Mouse (Mus musculus) myocyte (in vitro differentiated cells): Measurements from ENCODE around the gene 4930539E08Rik. TPM values are rescaled to one million over a fixed set of nuclear protein-coding genes. Genes with fewer than 3 reads are reported as not detected.

Source experiments
- H3K27me3 ChIP-seq: one replicate; pipeline ENCODE4 v1.6.1; 2011; ENCODE audit not compliant: control insufficient read depth, insufficient read depth, insufficient read length
- H3K36me3 ChIP-seq: one replicate; pipeline ENCODE4 v1.6.1; 2011; ENCODE audit not compliant: control insufficient read depth, insufficient read depth
- H3K4me2 ChIP-seq: one replicate; pipeline ENCODE4 v1.6.1; 2011; ENCODE audit warnings: low read depth, control low read depth
- H3K4me3 ChIP-seq: one replicate; pipeline ENCODE4 v1.5.1; 2011; ENCODE audit warnings: mild to moderate bottlenecking, control low read depth, moderate library complexity
- H3K79me2 ChIP-seq: one replicate; pipeline ENCODE4 v1.6.1; 2011; ENCODE audit not compliant: control insufficient read depth, insufficient read depth
- H3ac ChIP-seq: one replicate; pipeline ENCODE4 v1.6.1; 2011; ENCODE audit not compliant: control insufficient read depth, insufficient read length
- CEBPB ChIP-seq: IDR thresholded peaks from 2 replicates; pipeline ENCODE4 v1.6.1; 2011; ENCODE audit warnings: mild to moderate bottlenecking, moderate library complexity; ENCODE audit not compliant: poor library complexity, insufficient read depth, severe bottlenecking
- E2F4 ChIP-seq: IDR thresholded peaks from one replicate; pipeline ENCODE4 v1.6.1; 2011; ENCODE audit warnings: mild to moderate bottlenecking, control low read depth, moderate library complexity; ENCODE audit not compliant: insufficient read depth
- MAX ChIP-seq: IDR thresholded peaks from one replicate; pipeline ENCODE4 v1.6.1; 2011; ENCODE audit warnings: low read depth, mild to moderate bottlenecking, control low read depth
- MYOD1 ChIP-seq, 3 experiments: IDR thresholded peaks; one replicate each; pipeline ENCODE4 v1.6.1; 2011; ENCODE audit warnings: control low read depth in 2 of 3, low read depth in 2 of 3, mild to moderate bottlenecking in 2 of 3, moderate library complexity in 1 of 3; ENCODE audit not compliant: insufficient read length in 2 of 3, control insufficient read depth in 1 of 3
- MYOG ChIP-seq, 3 experiments: IDR thresholded peaks; one replicate each; pipeline ENCODE4 v1.6.1; 2011; ENCODE audit warnings: control low read depth in 2 of 3, low read depth in 2 of 3, mild to moderate bottlenecking in 2 of 3; ENCODE audit not compliant: insufficient read length in 2 of 3, control insufficient read depth in 1 of 3, insufficient read depth in 1 of 3
- POLR2A ChIP-seq: IDR thresholded peaks from one replicate; pipeline ENCODE4 v1.6.1; 2011; ENCODE audit warnings: low read depth, mild to moderate bottlenecking, control low read depth, moderate library complexity; ENCODE audit not compliant: insufficient read length
- POLR2AphosphoS2 ChIP-seq: IDR thresholded peaks from one replicate; pipeline ENCODE4 v1.6.1; 2011; ENCODE audit warnings: low read depth, control low read depth; ENCODE audit not compliant: insufficient read length
- REST ChIP-seq: IDR thresholded peaks from one replicate; pipeline ENCODE4 v1.6.1; 2011; ENCODE audit warnings: mild to moderate bottlenecking, control low read depth, moderate library complexity; ENCODE audit not compliant: insufficient read depth, insufficient read length
- SRF ChIP-seq: IDR thresholded peaks from one replicate; pipeline ENCODE4 v1.6.1; 2011; ENCODE audit warnings: low read depth; ENCODE audit not compliant: control insufficient read depth, insufficient read length
- TCF12 ChIP-seq: IDR thresholded peaks from one replicate; pipeline ENCODE4 v1.6.1; 2011; ENCODE audit warnings: mild to moderate bottlenecking, control low read depth; ENCODE audit not compliant: poor library complexity, insufficient read depth, severe bottlenecking
- TCF3 ChIP-seq: IDR thresholded peaks from one replicate; pipeline ENCODE4 v1.6.1; 2011; ENCODE audit warnings: low read depth, control low read depth; ENCODE audit not compliant: insufficient read length
- USF1 ChIP-seq: IDR thresholded peaks from one replicate; pipeline ENCODE4 v1.6.1; 2011; ENCODE audit warnings: low read depth, mild to moderate bottlenecking, control low read depth, moderate library complexity
- polyA plus RNA-seq: library from polyadenylated mRNA; unstranded; fragments of >200 nt; fragmentation: generic; extraction: Trizol; gene quantifications from one replicate; pipeline ENCODE4 v1.2.1, GENCODE M21; 2012; ENCODE audit warnings: missing spikeins

4930539E08Rik gene
- polyA plus RNA-seq, 1 experiment, result not detected

DNA sequence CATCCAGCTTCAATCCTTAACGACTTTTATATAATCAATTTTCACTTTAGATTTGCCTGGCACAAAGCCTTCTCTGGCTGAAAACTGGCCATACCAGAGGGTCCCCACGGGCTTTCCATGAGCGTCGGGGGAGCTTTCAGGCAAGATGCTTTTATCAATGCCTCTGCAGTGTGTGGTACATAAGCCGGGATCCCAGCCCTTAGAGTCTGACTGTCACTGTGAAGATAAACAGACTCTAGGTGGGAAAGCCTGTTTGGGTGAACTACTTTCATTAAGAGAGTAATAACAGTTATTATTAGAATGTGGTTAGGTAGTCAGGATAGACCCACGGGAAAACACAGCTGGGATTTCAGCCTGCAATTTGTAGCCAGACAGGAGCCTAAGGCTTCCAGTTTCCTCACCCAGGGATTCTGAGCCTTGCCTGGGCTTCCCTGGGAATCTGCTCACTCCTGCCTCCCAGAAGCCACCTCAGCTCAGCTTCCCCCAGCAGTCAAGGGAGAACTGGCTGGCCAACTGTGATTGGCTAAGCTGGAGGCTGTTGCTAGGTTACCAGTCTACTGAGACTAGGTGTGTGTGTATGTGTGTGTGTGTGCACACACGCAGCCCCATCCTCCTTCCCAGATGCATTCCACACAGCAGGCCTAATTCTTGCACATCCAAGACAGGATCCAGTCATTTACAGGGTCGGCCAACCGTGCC is 45.6 kb downstream of the 4930539E08Rik start:
- Histone ChIP-seq H3ac (no peak overlapping the region), H3K79me2 (no peaks in the 10 kb centered on the region), H3K4me3 (no peak overlapping the region), H3K4me2 (no peak overlapping the region), H3K36me3 (no peaks in the 10 kb centered on the region), H3K27me3 (peaks cover 2% of the 10 kb centered on the region)
- TF ChIP-seq E2F4 (no peak), CEBPB (no peak), TCF12 (no peak), MAX (no peak)

DNA sequence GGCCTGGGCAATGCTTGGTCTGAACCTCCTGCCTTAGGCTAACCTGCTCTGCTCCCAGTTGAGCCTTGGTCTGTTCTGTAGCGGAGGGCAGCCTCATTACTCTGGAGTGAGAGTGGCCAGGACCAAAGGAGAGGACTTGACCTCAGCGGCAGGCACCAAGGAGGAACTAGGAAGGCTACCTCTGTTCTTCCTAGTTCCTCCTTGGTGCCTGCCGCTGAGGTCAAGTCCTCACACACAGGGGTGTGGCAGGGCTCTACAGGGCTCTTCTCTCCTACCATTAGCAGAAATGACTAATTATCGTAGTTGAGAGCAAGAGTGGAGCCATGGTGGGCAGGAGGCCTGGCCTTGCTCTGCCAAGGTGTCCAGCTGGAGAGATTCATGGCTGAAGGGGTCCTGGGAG is 47.7 kb downstream of the 4930539E08Rik start:
- Histone ChIP-seq H3K4me2 (no peak overlapping the region), H3K27me3 (peaks cover 12% of the 10 kb centered on the region), H3ac (no peak overlapping the region), H3K36me3 (no peaks in the 10 kb centered on the region), H3K79me2 (no peaks in the 10 kb centered on the region), H3K4me3 (no peak overlapping the region)
- TF ChIP-seq REST, result no peak
- TF ChIP-seq TCF12, result no peak
- TF ChIP-seq USF1, result no peak
- TF ChIP-seq CEBPB, result no peak
- no peak for TF ChIP-seq MYOD1 (IDR thresholded peaks at IDR 0.05; ENCODE audit: control insufficient read depth in 1 of 3, insufficient read length in 2 of 3, low read depth in 2 of 3)
- no peak for TF ChIP-seq POLR2AphosphoS2
- TF ChIP-seq MYOG (IDR thresholded peaks at IDR 0.05; ENCODE audit: control insufficient read depth in 1 of 3, insufficient read depth in 1 of 3, insufficient read length in 2 of 3, low read depth in 2 of 3), result no peak
- no peak for TF ChIP-seq SRF
- no peak for TF ChIP-seq MAX
- no peak for TF ChIP-seq E2F4

DNA sequence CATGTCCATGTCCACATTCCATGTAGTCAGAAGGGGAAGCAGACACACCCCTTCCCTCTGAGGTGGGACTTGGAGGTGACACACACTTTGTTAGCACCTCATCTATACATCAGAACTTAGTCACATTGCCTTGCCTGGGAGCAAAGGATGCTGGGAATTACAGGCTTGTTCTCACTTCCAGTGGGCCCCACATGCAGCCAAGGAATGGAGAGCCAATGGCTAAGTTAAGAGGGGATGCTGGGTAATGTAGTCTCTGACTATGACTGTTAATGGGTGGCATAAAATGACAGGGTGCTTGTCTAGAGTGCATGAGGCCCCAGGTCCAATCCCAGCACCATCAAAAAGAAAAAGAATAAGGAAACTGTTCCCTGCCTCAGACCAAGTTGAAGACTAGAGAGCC is 48.2 kb downstream of the 4930539E08Rik start:
- H3K4me2 ChIP-seq, result no peak overlapping the region
- no peak for TF ChIP-seq TCF3
- no peak for TF ChIP-seq REST
- no peak for TF ChIP-seq MYOG (IDR thresholded peaks at IDR 0.05; ENCODE audit: control insufficient read depth in 1 of 3, insufficient read depth in 1 of 3, insufficient read length in 2 of 3, low read depth in 2 of 3)
- TF ChIP-seq SRF, result no peak
- no peak for TF ChIP-seq TCF12
- no peak for TF ChIP-seq CEBPB
- no peak for TF ChIP-seq MYOD1 (IDR thresholded peaks at IDR 0.05; ENCODE audit: control insufficient read depth in 1 of 3, insufficient read length in 2 of 3, low read depth in 2 of 3)
- TF ChIP-seq MAX, result no peak
- no peak for TF ChIP-seq POLR2A
- TF ChIP-seq POLR2AphosphoS2, result no peak
- TF ChIP-seq E2F4, result no peak
- TF ChIP-seq USF1, result no peak
- H3K27me3 ChIP-seq, result peaks cover 12% of the 10 kb centered on the region
- H3ac ChIP-seq, result no peak overlapping the region
- H3K4me3 ChIP-seq, result no peak overlapping the region
- H3K79me2 ChIP-seq, result no peaks in the 10 kb centered on the region
- no peaks in the 10 kb centered on the region for H3K36me3 ChIP-seq

DNA sequence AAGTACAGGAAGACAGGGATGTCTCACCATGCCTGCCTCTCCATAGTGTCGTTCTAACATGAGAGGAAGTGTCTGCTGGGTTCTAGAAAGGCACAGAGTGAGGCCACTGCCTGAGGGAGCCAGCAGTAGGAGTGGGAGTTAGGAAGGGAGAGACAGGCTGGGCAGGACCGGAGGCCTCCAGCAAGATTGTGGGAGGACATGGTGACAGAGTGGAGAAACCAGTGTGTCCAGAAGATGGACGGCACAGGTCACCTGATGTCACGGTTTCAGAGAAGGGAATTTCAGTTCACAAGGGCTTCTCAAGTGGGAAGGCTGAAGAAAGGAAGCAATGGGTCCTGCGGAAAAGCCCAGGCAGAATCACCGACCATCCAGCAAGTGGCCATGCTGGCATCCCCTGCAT is 50.7 kb downstream of the 4930539E08Rik start:
- Histone ChIP-seq H3K27me3 (peaks cover 24% of the 10 kb centered on the region), H3K4me2 (no peak overlapping the region), H3K4me3 (no peak overlapping the region), H3K79me2 (no peaks in the 10 kb centered on the region), H3ac (no peak overlapping the region), H3K36me3 (no peaks in the 10 kb centered on the region)
- TF ChIP-seq E2F4 (no peak), MYOD1 (IDR thresholded peaks at IDR 0.05; ENCODE audit: control insufficient read depth in 1 of 3, insufficient read length in 2 of 3, low read depth in 2 of 3) (no peak), MAX (no peak), SRF (no peak), POLR2AphosphoS2 (no peak), TCF3 (no peak), REST (no peak), MYOG (IDR thresholded peaks at IDR 0.05; ENCODE audit: control insufficient read depth in 1 of 3, insufficient read depth in 1 of 3, insufficient read length in 2 of 3, low read depth in 2 of 3) (no peak), TCF12 (no peak), USF1 (no peak), POLR2A (no peak), CEBPB (no peak)

DNA sequence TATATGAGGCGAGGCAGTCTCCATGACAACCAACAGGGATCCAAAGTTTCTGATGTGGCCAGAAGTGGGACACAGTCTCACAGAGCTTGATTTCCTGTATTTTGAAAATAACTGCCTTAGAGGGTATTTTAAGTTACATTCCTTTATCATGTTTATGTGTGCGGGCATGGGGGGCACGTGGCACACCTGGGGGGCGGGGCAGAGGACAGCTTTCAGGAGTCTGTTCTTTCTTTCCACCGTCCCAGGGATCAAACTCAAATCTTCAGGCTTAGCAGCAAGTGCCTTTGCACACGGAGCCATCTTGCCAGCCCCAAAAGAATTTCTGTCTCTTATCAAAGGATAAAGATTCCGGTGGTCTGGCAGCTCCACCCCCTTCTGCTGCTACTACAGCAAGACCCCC is 51.2 kb downstream of the 4930539E08Rik start:
- TF ChIP-seq USF1 (no peak), MYOG (IDR thresholded peaks at IDR 0.05; ENCODE audit: control insufficient read depth in 1 of 3, insufficient read depth in 1 of 3, insufficient read length in 2 of 3, low read depth in 2 of 3) (no peak), MAX (no peak), POLR2AphosphoS2 (no peak), SRF (no peak)
- no peak overlapping the region for H3K4me2 ChIP-seq
- no peak overlapping the region for H3ac ChIP-seq
- H3K4me3 ChIP-seq, result no peak overlapping the region
- peaks cover 24% of the 10 kb centered on the region for H3K27me3 ChIP-seq
- no peaks in the 10 kb centered on the region for H3K79me2 ChIP-seq
- H3K36me3 ChIP-seq, result no peaks in the 10 kb centered on the region
